Mouse (Mus musculus) E14TG2a.4 (cell line): ENCODE measurements around the gene Ntn1.

Experiments used
- CTCF ChIP-seq: conservative IDR thresholded peaks from 2 replicates; pipeline ENCODE4 v1.5.1; 2014; ENCODE audit warnings: low read length
- NANOG ChIP-seq: IDR thresholded peaks from 2 replicates; pipeline ENCODE4 v1.6.1; 2014; ENCODE audit warnings: borderline replicate concordance, low read length, mixed read lengths

- TF ChIP-seq CTCF (no peak), NANOG (no peak)
Measured at GRCm38 (mm10) chr11:68280001-68280510, 120.6 kb downstream of the Ntn1 start.
